Mouse (Mus musculus): ENCODE data around the gene Col24a1. TPM values are rescaled to one million over a fixed set of nuclear protein-coding genes. Genes with fewer than 3 reads are reported as not detected.
A peak's percentile ranks its signal among the peaks of the same experiment; 100 is the strongest.

The Col24a1 gene
- polyA plus RNA-seq, 1 experiment, result not detected

DNA sequence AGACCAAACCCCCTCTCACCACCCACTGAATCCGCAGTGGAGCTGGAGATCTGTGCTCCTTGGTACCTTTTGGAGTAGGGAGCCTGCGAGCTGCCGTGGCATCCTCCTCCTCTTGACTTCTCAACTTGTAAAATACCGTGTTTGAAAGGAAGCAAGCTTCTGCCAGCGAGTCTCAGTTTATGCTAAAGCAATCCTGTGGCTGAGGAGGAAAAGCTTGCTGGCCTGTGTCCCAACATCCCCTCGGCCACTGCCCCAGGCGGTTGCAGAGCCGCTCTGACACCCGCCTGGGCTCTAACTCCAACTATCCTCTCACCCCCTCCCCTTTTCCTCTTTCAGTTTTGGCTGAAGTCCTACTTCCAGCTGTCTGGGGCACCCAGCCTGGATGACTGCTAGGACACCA is 935 bp downstream of the Col24a1 start:
- H3K4me1 ChIP-seq (ENCODE audit: control insufficient read depth, insufficient read depth, low read length), result peaks cover 19% of the 10 kb centered on the region
- H3K27ac ChIP-seq (ENCODE audit: insufficient read depth, low read depth, low read length), result no peak overlapping the region
- peak overlapping the region; percentile 41 for H3K4me3 ChIP-seq (ENCODE audit: insufficient read depth, low read depth, low read length)
- TF ChIP-seq CTCF (IDR thresholded peaks at IDR 0.05; ENCODE audit: insufficient read depth, low read depth, low read length), result no peak
- no peak for TF ChIP-seq POLR2A (IDR thresholded peaks at IDR 0.05; ENCODE audit: insufficient read depth, low read depth, low read length)
- 12% methylated on average over 9 of the region's 9 CpGs for WGBS

DNA sequence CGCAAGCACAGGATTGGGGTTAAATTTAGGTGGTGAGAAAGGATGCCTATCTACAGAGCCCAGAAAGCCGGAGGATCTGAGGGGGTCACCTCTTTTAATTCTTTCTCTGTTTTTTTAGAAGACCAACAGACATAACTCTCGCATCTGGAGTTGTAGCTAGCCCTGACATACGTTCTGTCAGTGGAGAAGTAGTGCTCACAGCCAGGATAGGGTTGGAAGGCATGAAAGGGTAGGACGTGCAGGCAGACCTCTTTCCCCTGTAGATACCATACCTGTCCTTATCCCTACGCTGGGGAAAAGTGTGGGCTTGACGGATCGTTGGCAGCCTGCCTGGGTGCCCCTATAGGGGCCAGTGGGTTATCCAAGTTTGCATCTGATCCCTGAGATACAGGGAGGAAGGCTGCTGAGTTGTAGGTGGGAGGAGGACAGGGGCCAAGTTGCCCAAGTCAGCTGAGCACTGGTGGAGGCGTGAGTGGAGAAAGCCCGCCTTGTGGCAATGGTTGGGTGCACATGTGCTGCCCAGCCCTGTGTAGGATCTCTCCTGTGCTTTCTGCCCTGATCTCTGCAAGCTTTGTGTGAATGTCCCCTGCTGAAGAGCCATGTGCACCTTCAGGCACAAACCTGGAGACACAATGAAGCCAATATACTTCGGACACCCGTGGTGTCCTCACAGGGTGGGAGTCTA is 1.5 kb downstream of the Col24a1 start:
- H3K4me3 ChIP-seq (ENCODE audit: insufficient read depth, low read depth, low read length), result no peak overlapping the region
- H3K4me1 ChIP-seq (ENCODE audit: control insufficient read depth, insufficient read depth, low read length), result peaks cover 19% of the 10 kb centered on the region
- 74% methylated on average over 12 of the region's 12 CpGs for WGBS
- TF ChIP-seq POLR2A (IDR thresholded peaks at IDR 0.05; ENCODE audit: insufficient read depth, low read depth, low read length) (no peak), CTCF (IDR thresholded peaks at IDR 0.05; ENCODE audit: insufficient read depth, low read depth, low read length) (no peak)
- no peak overlapping the region for H3K27ac ChIP-seq (ENCODE audit: insufficient read depth, low read depth, low read length)

DNA sequence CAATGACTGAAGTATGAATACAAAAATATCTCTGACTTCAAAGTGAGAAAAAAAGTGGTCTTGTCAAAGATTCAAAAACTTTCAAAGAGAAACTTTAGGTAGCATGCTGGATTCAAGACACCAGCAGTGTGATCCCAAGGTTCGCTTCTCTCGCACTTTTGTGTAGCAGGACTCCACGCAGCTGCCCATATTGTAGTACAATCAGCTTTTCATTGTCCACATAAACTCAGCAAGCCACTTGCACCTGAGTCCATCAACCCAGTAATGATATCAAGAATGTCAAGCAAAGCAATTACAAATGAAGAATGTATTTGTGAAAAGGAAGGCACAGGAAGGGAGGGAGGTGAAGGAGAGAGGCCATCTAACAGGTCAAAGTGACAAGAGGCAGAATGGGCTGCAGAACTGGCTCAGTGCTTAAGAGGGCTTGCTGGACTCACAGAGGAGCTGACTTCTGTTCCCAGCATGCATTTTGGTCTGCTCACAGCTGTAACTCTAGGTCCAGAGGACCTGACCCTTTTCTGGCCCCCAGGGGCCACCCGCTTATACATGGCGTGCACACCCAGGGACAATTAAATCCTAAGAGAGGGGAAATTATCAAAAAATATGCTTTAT is 7.8 kb downstream of the Col24a1 start:
- H3K27ac ChIP-seq (ENCODE audit: insufficient read depth, low read depth, low read length), result no peak overlapping the region
- H3K4me3 ChIP-seq (ENCODE audit: insufficient read depth, low read depth, low read length), result no peak overlapping the region
- H3K4me1 ChIP-seq (ENCODE audit: control insufficient read depth, insufficient read depth, low read length), result no peaks in the 10 kb centered on the region
- 88% methylated on average over 5 of the region's 5 CpGs for WGBS
- TF ChIP-seq POLR2A (IDR thresholded peaks at IDR 0.05; ENCODE audit: insufficient read depth, low read depth, low read length) (no peak), CTCF (IDR thresholded peaks at IDR 0.05; ENCODE audit: insufficient read depth, low read depth, low read length) (no peak)

DNA sequence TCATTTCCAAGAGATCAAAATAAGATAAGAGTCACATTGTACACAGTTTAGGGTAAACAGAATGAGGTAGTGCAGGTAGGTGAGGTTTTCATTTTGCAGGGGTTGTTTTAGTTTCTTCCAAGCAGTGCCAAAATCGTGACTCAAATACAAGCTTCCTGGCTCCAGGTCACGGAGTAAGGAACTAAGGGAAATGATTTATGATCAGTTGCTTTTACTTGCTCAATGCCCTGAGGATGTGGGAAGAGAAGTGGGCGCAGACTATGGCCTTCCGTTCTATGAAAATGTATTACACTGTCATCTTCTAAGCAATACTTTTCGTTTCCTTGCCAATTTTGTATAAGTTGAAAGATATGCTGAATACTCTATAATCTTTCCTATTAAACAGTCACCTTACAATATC is 13.0 kb downstream of the Col24a1 start:
- no peak for TF ChIP-seq CTCF (IDR thresholded peaks at IDR 0.05; ENCODE audit: insufficient read depth, low read depth, low read length)
- TF ChIP-seq POLR2A (IDR thresholded peaks at IDR 0.05; ENCODE audit: insufficient read depth, low read depth, low read length), result no peak
- no peaks in the 10 kb centered on the region for H3K4me1 ChIP-seq (ENCODE audit: control insufficient read depth, insufficient read depth, low read length)
- no peak overlapping the region for H3K27ac ChIP-seq (ENCODE audit: insufficient read depth, low read depth, low read length)
- 93% methylated on average over 5 of the region's 5 CpGs for WGBS
- H3K4me3 ChIP-seq (ENCODE audit: insufficient read depth, low read depth, low read length), result no peak overlapping the region

DNA sequence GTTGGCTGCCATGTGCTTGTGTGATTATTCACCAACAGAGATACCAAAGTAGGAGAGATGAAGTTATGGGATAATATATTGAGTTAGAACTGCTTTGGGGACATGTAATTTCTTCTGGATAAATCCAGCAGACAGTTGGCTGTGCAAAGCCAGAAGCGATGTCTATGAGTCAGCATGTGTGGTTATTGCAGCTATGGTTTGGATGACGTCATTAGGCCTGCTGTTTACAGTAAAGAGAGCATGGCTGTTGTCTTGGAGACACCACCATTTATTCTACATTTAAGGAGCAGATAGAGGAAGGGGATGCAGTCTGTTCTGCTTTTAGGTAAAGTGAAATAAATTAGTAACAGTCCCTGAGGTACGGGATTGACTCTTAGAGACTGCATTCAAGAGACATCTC is 14.9 kb downstream of the Col24a1 start:
- no peak overlapping the region for H3K27ac ChIP-seq (ENCODE audit: insufficient read depth, low read depth, low read length)
- H3K4me3 ChIP-seq (ENCODE audit: insufficient read depth, low read depth, low read length), result no peak overlapping the region
- H3K4me1 ChIP-seq (ENCODE audit: control insufficient read depth, insufficient read depth, low read length), result no peaks in the 10 kb centered on the region
- TF ChIP-seq POLR2A (IDR thresholded peaks at IDR 0.05; ENCODE audit: insufficient read depth, low read depth, low read length) (no peak), CTCF (IDR thresholded peaks at IDR 0.05; ENCODE audit: insufficient read depth, low read depth, low read length) (no peak)
- 61% methylated on average over 3 of the region's 3 CpGs for WGBS

DNA sequence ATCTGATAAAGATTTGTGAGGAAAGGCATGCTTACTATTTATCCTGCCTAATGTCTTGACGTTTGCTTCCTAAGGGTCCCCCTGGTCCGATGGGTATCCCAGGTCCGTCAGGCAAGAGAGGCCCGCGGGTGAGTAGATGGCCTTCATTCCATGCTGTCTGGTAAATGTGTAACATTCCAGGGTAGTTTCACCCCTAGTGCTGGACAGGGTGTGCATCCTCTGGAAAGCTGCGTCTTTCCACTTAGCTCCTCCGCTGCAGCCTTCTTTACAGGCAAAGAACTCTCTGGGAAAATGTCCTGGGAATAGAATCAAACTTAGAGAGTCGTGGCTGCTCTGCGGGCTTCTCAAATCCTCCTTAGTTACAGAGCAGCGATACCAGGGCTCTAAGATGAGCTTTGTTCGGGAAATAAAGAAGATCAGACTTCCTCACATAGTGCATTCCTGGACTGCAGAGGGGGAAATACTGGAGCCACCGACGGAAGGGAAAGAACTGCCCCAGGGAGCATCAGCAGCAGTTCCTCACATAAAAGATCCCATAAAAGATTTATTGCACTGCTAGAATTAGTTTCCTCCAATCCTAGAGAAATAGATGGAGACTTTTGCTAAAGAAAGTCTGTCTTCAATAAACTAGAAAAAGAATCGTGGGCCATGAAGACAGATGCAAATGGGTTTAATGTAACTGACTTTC is 28.5 kb downstream of the Col24a1 start:
- Histone ChIP-seq H3K4me1 (ENCODE audit: control insufficient read depth, insufficient read depth, low read length) (no peaks in the 10 kb centered on the region), H3K4me3 (ENCODE audit: insufficient read depth, low read depth, low read length) (no peak overlapping the region), H3K27ac (ENCODE audit: insufficient read depth, low read depth, low read length) (no peak overlapping the region)
- TF ChIP-seq CTCF (IDR thresholded peaks at IDR 0.05; ENCODE audit: insufficient read depth, low read depth, low read length), result no peak
- no peak for TF ChIP-seq POLR2A (IDR thresholded peaks at IDR 0.05; ENCODE audit: insufficient read depth, low read depth, low read length)
- 67% methylated on average over 14 of the region's 14 CpGs for WGBS

DNA sequence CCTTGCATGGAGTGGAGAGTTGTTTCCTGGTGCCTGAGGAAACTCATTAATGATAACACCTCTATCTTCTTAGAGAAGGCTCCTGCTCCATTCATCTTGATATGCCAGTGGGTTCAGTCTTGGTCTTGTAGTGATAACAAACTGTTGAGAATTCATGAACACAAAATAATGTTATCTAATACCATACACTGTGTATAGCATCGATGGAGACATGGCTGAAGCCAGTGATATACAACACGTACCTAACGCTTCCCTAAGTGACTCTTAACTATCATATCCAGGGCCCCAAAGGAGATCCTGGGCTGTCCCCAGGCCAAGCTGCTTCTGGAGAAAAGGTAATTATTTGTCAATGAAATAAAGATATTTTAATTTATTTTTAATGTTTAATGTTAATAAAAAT is 33.1 kb downstream of the Col24a1 start:
- TF ChIP-seq CTCF (IDR thresholded peaks at IDR 0.05; ENCODE audit: insufficient read depth, low read depth, low read length), result no peak
- no peak for TF ChIP-seq POLR2A (IDR thresholded peaks at IDR 0.05; ENCODE audit: insufficient read depth, low read depth, low read length)
- H3K27ac ChIP-seq (ENCODE audit: insufficient read depth, low read depth, low read length), result no peak overlapping the region
- H3K4me3 ChIP-seq (ENCODE audit: insufficient read depth, low read depth, low read length), result no peak overlapping the region
- WGBS, result 97% methylated on average over 3 of the region's 3 CpGs
- H3K4me1 ChIP-seq (ENCODE audit: control insufficient read depth, insufficient read depth, low read length), result no peaks in the 10 kb centered on the region

DNA sequence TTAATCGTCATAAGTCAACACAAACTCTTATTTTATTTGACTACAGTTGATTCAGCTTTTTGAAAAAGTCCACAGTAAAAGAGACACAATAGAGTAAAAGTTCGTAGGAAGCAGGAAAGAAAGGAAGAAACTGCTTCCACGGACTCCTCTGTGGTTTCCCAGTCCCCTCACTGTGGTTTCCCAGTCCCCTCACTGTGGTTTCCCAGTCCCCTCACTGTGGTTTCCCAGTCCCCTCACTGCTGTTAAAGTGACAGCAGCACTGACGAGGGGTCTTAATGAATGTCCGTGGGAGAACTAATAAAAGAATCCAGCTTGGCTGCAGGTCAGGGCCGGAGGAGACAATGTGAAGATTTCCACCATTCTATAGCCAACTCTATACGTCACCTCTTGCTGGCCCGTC is 39.4 kb downstream of the Col24a1 start:
- Histone ChIP-seq H3K4me3 (ENCODE audit: insufficient read depth, low read depth, low read length) (no peak overlapping the region), H3K4me1 (ENCODE audit: control insufficient read depth, insufficient read depth, low read length) (no peaks in the 10 kb centered on the region), H3K27ac (ENCODE audit: insufficient read depth, low read depth, low read length) (no peak overlapping the region)
- whole genome bisulfite sequencing, result 68% methylated on average over 8 of the region's 8 CpGs
- TF ChIP-seq CTCF (IDR thresholded peaks at IDR 0.05; ENCODE audit: insufficient read depth, low read depth, low read length), result no peak
- TF ChIP-seq POLR2A (IDR thresholded peaks at IDR 0.05; ENCODE audit: insufficient read depth, low read depth, low read length), result no peak

DNA sequence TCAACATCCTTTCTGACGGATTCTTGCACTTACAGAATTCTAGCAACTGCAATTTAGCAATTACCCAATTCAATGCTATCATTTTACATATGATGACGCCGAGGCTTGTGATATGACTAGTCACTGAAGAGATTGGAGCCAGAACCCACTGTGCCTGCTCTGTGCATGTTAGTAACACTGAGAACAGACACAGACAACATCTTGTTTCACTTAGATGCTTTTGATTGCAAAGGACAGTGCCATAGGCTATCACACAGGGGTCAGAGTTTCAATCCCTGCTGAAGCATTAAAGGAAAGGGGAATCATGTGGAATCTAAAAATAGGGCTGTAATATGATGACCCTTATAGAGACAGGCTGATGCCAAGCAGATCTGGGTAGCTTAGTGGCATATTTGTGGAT is 41.8 kb downstream of the Col24a1 start:
- 86% methylated on average over 3 of the region's 3 CpGs for WGBS
- TF ChIP-seq POLR2A (IDR thresholded peaks at IDR 0.05; ENCODE audit: insufficient read depth, low read depth, low read length) (no peak), CTCF (IDR thresholded peaks at IDR 0.05; ENCODE audit: insufficient read depth, low read depth, low read length) (no peak)
- H3K4me1 ChIP-seq (ENCODE audit: control insufficient read depth, insufficient read depth, low read length), result no peaks in the 10 kb centered on the region
- H3K4me3 ChIP-seq (ENCODE audit: insufficient read depth, low read depth, low read length), result no peak overlapping the region
- H3K27ac ChIP-seq (ENCODE audit: insufficient read depth, low read depth, low read length), result no peak overlapping the region
